Mouse (Mus musculus) cerebellum, postnatal 10 days (tissue): ENCODE results near the gene Nfib.

Experiments used
- DNase-seq, 2 experiments: peaks; one replicate each; pipeline ENCODE4 v3.0.0; 2021; ENCODE audit warnings: mixed read lengths in 2 of 2

The Nfib gene

DNA sequence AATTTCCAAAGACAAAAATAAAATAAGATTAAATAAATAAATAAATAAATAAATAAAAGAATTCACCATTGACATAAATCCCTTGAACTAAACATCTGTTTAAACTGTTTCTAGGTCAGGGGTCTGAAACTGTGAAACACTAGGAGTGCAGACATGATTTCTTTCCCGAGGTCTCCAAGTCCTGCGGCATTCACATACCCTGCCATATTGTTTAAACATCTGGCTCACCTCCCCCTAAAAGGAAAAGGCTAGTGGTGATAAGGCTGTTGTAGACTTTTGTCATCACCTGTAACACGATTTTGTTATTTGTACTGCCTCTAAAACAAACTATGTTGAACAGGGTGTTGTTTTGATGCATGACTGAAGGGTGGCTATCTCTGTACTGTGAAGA is 249.2 kb downstream of the Nfib start:
- DNase-seq = no peak

DNA sequence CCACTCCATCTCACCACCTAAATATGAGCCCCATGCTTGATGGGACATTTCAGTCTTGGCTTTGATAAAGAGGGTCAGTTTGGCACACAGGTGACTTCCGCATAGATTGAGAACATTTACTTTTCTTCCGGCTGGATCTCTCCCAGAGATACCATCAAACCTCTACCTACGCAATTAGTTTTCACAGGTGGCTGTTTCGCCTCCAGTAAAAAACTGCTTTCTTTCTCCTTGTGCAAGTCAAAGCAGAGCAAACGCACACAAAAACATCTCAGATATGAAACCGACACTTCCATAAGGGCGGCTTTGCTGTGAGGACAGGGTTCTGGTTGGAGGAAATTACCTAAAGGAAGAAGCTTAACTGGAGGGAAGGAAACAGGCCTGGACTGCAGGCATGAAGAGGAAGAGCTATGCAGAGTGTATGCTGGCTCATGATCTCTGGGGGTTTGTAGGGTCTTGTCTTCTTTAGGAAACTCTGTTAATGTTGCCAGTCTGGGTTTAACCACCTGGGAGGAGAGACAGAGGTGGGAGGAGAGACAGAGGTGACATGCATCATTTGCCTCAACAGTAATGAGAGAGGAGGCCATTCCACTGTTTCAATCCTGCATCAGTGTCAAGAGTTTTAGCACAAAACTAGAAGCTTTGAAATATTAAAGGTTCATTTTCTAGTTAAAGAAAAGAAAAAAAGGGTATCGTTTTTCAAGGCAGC is 249.8 kb downstream of the Nfib start:
- no peak for DNase-seq

DNA sequence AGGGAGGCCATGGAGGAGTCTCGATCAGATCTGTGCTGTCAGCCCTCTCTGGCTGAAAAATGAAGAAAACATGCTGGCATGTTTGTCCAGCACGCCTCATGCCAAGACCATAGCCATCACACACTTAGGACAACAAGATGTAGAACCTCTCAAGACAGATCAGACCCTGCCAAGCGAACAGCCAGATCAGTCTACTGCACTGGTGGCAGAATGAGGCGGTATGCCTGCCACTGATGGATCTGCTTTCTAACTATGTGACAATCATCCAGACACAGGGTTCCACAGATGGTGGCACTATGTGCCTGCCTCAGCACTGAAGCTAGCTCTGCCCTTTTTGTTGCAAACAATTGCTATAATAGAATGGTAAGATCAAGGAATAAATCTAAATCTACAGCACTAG is 250.6 kb downstream of the Nfib start:
- peak; percentile 47 to 60 for DNase-seq

DNA sequence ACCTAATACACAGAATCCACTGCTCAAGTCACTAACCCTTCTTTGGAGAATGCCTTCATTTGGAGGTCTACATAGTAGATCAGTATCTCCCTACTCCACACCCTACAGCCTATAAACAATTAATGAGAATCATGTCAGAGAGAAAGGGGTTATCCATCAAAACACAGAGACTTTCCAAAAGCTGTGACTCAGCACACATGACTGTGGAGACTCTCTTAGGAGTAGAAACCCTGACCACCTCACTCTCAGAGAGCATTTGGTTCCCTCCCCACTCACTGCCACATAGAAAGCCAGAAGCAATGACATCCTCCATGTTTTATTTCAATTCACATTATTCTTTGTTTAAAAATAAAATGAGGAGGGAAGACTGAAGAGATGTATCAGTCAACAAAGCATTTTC is 252.2 kb downstream of the Nfib start:
- DNase-seq = no peak

DNA sequence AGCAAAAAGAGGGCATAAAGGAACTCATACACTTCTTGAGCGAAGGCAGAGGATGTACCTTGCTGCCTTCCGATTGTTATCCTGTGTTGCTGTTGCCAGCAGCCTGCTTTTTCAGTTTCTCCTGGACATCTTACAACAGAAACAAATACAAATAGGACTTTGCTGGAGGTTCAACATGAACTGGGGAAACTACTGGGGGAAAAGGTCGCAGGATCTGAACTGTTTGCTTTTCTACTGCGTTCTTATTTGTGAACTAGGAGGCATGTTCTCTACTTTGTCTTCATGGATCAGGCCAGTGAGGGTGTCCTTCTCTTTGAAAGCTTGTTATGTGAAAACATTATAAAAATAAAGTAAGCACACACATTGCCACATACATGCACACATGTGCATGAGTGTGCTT is 252.6 kb downstream of the Nfib start:
- DNase-seq = no peak

DNA sequence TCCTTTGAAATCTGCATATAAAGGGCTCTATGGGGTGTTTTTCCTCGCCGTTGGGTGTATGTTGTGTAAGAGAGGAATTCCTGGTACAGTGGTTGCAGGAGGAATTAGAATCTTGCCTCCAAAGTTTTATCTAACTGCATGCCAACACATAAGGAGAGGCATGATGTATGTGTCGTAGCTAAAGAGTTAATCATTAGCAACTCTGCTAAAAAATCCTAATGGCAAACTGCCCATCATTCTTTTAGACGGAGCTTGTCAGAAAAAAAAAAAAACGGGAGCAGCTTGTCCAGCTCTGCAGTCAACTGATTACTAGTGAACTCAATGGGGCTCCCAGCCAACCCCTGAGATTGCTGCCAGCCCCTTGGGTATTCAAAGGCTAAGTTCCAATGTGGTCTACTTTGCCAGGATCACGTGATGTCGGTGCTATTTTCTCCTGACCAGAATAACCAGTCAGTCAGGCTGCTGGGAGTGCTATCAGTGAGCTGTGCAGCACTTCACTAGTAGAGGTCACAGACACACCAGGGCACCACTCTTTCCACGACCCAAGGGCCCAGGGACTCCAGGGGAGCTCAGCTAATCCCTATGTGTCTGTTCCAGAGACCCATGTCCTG is 258.4 kb downstream of the Nfib start:
- DNase-seq = peak; percentile 93

DNA sequence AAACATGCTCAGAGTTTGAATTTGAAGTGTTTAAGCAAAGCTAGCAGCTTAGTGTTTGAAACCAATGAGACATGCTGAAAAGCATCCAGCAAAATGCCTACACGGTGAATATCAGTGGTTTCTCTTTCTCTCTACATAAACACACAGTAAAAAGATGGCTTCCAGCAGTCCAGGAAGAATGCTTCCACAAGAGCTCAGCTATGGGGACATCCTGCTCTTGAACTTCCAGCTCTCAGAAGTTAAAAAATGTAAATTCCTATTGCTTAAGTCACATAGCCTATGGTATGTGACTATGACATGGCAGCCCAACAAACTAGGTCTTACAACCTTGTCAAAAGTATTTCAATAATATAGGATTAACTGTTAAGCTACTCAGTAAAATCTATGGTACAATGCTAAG is 261.5 kb downstream of the Nfib start:
- no peak for DNase-seq

DNA sequence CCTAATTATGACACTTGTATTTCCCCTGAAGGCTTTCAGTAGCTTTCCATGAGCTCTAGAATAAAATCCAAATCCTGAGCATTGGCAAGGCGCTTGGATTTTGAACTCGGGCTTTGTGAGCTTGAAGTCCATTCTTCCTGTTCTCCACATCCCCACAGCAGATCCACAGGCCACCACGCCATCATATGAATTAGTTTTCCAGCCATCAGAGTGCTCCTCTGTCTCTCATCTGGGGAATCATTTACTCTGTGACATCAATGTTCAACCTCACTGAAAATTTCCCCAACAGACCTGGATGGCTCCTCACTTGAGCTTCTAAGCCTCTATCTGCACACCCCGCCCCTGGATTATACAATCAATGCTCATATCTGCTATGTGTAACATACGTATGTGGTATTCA is 262.1 kb downstream of the Nfib start:
- no peak for DNase-seq

DNA sequence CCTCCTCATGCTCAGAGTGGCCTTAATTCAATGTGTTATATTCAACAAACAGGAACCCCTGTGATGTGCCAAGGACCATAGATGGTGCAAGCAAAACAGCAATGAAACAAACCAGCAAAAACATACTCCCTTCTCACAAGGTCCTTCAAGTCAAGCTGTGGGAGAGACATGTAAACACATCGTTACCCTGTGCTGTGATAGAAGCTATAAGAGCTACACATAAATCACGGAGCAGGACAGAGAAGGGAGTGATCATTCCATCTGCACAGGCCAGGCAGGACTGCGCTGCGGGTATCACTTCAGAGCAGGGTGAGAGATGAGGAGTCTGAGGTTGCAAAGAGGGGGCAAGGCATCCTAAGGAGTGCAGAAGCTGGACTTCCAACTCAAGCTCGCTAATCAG is 262.5 kb downstream of the Nfib start:
- no peak for DNase-seq

DNA sequence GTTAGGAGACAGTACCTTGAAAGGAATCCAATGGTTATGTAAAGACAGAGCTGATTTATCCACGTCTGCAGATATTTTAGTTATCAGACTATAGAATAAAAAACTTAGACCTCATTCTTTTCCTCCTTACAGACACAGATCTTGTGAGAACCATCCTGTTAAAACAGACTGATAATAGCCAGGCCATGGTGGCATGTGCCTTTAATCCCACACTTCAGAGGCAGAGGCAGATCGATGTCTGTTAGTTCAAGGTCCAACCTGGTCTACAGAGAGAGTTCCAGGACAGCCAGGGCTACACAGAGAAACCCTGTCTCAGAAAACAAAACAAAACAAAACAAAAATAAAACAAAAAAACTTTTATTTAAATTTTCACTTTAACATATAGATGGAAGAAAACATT is 264.9 kb downstream of the Nfib start:
- no peak for DNase-seq

DNA sequence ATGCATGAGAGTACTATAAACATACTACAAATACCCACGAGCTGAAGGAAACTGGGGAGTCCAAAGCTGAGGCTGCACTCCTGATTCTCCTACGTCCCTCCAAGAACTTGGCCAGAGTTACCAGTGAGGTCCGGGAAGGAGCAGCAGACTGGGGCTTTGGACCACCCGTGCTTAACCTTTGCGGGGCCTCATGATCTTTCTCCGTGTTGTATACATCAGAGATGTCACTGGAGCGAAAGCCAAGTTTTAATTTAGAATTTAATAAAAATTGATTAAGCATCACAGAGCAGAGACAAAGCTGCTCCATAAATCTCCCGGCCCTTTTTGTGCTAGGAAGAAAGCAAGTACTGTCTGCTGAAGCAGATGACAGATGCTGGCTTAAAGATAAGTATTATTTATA is 265.7 kb downstream of the Nfib start:
- no peak for DNase-seq

DNA sequence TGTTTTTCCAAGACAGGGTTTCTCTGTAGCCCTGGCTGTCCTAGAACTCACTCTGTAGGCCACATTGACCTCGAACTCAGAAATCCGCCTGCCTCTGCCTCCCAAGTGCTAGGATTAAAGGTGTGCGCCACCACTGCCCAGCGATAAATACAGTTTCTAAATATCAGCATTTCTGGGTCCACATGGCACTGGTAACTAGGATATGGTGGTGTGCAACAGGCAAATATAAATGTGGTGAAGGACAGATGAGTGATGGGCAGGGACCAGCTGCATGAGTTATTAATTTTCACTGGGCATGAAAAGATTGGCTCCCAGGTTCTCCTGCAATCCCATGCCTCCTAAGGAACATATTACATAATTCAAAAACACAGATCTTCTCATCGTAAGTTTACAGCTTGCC is 266.9 kb downstream of the Nfib start:
- no peak for DNase-seq

DNA sequence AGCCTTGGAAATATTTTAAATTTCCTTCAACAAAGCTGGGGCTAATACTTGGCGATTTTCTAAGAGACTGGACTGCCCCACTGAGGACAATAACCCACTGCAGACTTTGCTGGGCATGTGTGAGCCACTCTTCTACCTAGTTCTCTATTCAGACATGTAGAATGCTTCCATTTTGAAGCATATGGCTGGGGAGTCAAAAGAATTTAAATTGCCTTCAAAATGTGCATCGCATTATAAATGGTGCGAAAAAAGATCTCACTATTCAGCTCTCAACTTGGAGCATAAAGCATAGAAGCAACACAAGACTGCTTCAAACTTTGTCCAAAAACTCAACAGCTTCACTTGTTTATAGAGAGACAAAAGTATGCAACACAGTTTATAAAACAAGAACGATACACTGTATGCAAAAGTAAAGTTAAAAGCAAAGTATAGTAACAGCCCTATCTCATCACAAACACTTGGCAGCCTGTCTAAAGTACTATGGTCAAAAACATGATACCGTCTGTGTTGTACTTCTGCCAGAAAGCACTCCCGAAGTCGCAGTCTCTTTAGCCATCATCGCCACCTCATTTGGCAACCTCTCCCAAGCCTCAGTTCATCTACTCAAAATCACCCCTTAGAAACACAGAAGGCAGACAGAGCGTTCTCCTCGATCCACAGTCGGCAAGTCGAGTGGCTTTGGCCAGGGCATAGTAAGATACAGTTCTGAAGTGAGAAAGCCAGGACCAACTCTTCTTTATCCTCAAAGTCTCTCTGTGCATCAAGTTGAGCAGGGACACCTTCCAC is 267.8 kb downstream of the Nfib start:
- DNase-seq = peak; percentile 37 to 38

DNA sequence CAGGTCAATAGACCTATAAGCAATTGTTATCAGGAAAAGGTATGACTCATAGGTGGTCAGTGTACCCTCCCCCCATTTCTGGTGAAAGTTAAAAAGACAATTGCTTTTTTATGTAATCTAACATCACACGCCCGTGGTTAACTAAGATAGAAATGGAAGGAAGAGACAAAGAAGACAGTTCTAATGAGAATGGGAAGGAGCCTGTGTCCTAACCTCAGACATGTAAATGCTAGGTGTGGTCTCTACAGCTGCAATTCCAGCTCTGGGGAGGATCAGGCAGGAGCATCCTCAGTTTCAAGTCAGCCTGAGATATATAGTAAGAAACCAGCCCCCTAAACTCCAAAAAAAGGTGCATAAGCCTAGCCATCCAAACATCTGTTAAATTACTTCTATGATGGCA is 268.9 kb downstream of the Nfib start:
- no peak for DNase-seq

DNA sequence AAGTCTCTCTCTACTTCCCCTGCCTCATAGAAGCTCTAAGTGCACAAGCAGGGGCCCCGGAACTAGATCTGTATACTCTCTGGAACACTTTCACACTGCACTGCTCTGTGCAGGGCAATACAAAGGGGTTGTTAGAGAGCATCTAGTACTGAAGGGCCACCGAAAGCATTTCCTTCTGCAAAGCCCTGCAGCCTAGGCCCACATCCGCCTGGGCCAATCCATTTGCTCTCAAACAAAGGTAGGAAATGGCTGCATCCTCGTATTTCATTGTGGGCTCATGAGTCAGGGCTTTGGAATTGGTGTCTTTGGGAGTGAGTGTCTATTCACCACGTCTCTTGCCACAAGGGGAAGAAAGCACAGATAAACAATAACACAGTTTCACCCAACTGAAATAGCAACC is 269.8 kb downstream of the Nfib start:
- no peak for DNase-seq

DNA sequence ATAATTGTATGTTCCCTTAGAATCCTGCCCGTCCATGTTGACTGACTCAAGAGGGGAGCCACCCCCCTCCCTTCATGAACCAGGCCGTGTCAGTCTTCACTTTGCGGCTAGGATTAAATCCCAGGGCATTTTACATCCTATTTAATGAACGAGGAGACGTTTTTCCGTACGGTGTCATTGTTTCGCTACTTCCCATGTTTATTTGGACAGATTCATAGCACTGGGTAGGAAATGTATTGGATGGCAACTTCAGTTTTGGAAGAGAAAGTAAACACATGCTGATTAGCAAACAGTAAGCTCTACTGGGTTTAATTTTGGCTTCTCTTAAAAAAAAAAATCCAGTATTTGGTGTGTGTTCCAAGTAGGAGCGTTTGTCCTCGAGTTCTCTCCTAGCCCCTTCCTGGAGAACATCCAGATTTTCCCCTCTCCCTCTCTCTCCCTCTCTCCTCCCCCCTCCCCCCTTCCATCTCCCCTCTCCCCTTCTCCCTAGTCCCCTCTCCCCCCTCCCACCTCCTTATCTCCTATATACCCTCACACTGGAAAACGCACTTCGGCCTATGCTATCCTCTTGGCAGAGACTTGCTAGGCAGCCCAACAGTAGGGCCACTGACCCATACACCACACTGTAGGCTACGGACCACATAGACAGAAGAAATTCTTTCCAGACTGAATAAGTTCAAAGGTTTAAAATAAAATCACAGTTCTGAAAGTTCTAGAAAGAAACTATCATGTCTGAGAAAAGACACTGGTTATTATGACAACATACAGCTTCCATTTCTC is 271.4 kb downstream of the Nfib start:
- no peak for DNase-seq

DNA sequence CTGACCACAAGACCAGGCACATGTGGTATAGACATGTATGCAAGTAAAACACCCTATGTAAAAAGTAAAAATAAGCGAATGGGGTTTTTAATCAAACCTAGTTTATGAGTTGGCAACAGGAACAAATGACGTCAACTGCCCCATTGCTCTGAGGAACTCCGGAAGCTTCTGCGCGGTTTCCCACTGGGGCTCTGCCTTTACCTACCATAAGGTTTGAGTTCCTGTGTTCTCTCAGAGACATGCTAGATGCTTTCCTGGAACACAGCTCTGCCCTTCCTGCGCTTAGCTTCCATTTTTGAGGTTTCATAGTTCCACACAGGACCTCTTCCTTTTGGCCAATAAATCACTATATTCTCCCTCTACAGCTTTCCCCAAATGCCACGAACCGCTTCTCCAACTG is 273.7 kb downstream of the Nfib start:
- DNase-seq = no peak

DNA sequence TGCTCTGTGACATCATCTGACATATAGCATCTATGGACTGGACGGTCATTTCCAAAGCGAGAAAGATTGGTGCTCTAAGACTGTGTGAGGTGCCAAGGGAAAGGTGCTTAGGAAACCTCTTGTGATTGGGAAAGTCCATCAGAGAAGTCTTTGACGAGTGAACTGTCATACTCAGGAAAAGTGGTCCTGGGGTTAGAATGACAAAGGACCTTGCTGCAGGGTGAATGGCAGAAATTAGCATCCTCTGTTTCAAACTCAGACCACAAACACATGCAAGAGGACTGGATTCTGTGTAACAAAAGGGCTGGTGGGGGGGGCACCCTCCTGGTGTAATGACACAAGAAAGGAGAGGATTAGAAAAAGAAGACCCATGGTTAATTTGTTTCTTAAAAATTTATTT is 274.7 kb downstream of the Nfib start:
- DNase-seq = no peak

DNA sequence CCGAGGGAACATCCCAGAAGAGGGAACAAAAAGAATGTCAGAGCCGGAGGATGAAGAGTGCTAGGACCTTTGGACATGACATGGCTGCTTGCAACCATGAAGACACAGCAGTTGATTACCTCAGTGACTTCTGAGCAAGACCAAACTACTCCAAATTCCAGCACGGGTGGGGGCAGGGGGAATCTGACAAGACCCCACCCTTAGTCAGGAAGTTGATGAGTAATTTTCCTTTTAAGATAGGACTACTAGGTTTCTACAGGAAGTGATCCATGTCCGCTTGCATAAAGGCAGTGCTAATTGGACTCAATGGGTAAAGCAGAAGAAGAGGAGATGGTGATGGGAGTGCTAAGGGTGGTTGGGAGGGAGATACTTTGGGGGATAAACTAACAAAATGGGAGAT is 279.3 kb downstream of the Nfib start:
- no peak for DNase-seq

DNA sequence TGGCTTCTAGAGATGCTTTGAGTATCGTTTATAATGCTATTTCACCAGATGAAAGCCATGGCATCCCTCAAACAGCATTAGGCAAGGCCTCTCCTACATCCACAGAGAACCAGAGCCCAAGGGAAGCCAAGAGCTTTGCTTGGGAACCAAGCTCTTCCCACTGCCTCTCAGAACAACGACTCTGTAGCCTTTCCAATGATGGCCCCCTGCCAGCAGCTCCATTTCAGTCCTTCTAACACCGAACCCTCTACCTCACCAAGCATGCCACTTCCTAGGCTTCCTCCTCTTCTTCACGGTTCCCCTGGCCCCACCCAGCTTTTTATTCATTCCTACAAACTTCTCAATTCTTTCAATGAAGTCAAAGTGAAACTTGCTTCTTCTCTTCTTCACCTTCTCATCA is 287.3 kb downstream of the Nfib start:
- DNase-seq = peak; percentile 62 to 63

DNA sequence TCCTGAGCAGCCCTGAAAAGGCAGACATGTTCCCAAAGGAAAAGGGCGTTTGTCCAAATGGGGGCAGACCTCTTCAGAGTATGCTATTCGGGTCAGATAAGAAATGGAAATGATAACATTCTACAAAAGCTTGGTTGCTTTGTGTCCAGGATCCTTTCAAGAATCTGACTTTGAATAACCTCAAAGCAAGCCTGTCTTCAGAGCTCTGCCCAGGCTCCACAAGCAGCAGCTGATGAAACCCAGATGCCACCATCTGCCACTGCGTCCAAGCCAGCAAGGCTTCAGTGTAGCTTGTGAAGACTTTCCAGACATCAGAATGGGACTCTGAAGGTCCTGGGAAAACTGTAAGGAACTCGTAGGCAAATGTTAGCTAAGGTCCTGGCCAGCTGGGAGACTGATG is 289.7 kb downstream of the Nfib start:
- peak; percentile 74 to 78 for DNase-seq

DNA sequence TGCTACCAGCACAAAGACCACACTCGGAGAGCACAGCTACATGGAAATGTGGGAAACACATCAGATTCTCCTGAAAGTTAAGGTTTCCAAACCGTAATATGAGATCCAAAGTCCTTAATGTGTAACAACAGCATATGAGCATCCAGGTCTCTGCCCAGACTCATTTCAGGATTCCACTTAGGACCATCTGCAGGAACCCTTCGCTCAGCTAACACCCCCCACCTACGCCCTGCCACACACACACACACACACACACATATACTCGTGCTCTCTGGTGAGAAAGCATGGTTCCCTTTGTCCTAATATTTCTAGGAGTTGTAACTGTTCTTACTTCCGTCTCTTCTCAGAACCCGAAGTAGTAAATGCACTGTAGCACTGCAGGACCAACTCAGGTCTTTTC is 292.9 kb downstream of the Nfib start:
- peak in 1 of 2 experiments; percentile 36 for DNase-seq

DNA sequence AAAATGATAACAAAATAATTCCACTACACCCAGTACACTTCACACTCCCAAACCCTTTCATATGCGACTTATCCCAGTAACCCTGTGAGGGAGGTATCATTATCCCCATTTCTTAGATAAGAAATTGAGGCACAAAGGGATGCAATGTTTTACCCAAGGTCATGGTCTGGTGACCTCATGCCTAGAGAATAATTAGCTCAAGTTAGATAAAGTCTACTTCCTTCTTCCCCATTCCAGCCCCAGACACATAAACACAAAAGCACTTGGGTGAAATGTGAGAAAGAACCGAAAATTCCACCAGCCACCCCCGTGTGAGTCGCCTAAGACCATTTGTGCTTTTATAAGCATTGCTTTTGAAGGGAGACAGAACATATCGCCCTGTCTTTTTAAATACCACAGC is 293.6 kb downstream of the Nfib start:
- DNase-seq = no peak
